Mouse (Mus musculus) stomach, embryonic 14.5 days (tissue): ENCODE data around the gene Creg1. TPM values are rescaled to one million over a fixed set of nuclear protein-coding genes. Genes with fewer than 3 reads are reported as not detected.

Source experiments
- ATAC-seq: fragments of 200-750 bp; cut with Nextera tagmentation; 2 replicates; pipeline ENCODE4 v1.8.0; 2017; ENCODE audit warnings: low read depth, moderate TSS enrichment; ENCODE audit not compliant: insufficient number of reproducible peaks, insufficient read depth, low FRiP score
- H3K27ac ChIP-seq: fragments of 300-500 bp; sonication (generic); 2 replicates; pipeline ENCODE4 v1.5.1; 2014; ENCODE audit warnings: mild to moderate bottlenecking, low read length, moderate library complexity, mixed read lengths
- H3K27me3 ChIP-seq: fragments of 300-500 bp; sonication (generic); 2 replicates; pipeline ENCODE4 v1.6.1; 2014; ENCODE audit warnings: low read length, control low read depth, mixed read lengths; ENCODE audit not compliant: control insufficient read depth, insufficient read depth
- H3K36me3 ChIP-seq: fragments of 300-500 bp; sonication (generic); 2 replicates; pipeline ENCODE4 v1.6.1; 2014; ENCODE audit warnings: mild to moderate bottlenecking, control low read depth, low read length, moderate library complexity, mixed read lengths; ENCODE audit not compliant: control insufficient read depth, insufficient read depth
- H3K4me1 ChIP-seq: fragments of 300-500 bp; sonication (generic); 2 replicates; pipeline ENCODE4 v1.6.1; 2014; ENCODE audit warnings: low read length, control low read depth, mixed read lengths; ENCODE audit not compliant: control insufficient read depth, insufficient read depth
- H3K4me2 ChIP-seq: fragments of 300-500 bp; sonication (generic); replicated peaks from 2 replicates; pipeline ENCODE4 v1.6.1; 2014; ENCODE audit warnings: low read depth, low read length, control low read depth
- H3K4me3 ChIP-seq: fragments of 300-500 bp; sonication (generic); 2 replicates; pipeline ENCODE4 v1.5.1; 2014; ENCODE audit warnings: low read depth, low read length, control low read depth
- H3K9ac ChIP-seq: fragments of 300-500 bp; sonication (generic); replicated peaks from 2 replicates; pipeline ENCODE4 v1.6.1; 2014; ENCODE audit warnings: low read depth, mild to moderate bottlenecking, control low read depth, low read length, moderate library complexity, mixed read lengths
- H3K9me3 ChIP-seq: fragments of 300-500 bp; sonication (generic); 2 replicates; pipeline ENCODE4 v1.6.1; 2016; ENCODE audit warnings: low read depth, low read length, control low read depth; ENCODE audit not compliant: control insufficient read depth
- WGBS: fragments of 180-500 bp; shearing (Covaris S2); extraction: QIAGEN DNeasy Blood & Tissue Kit; methylation state at CpG from one replicate; pipeline ENCODE4 v1.1.7; 2014; 5-methylcytosine and 5-hydroxymethylcytosine counted together
- polyA plus RNA-seq: library from polyadenylated mRNA; unstranded; fragments of >200 nt; fragmentation: Nextera tagmentation; extraction: Ambion mirVana; gene quantifications from 2 replicates; pipeline ENCODE4 v1.2.1, GENCODE M21; 2014

Gene Creg1
- polyA plus RNA-seq, 1 experiment from 2014 or later, result 63.4 TPM

DNA sequence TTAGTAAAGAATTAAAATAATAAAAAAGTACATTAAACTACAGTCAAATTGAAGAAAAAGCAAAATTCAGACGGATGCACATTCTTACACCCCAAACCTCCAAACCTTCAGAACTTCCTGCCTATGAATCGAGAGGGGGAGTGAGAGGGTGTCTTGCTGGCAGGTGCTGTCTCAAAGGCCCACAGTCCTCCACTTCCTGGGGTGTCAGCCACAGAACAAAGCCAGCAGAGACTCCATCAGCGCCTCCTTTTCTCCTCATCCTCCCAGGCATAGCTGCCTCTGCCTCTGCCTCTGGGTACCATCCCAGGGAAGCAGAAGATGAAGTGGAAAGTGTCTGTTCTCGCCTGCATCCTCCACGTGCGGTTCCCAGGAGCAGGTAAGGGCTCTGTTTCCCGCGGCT, 25.0 kb downstream of the Creg1 start, which contains the start of gene Cd247:
Gene Cd247, plus strand, starts transcription at position 171 of the 400 bp plus-strand sequence.
- H3K27me3 ChIP-seq, result no peaks in the 10 kb centered on the region
- H3K4me2 ChIP-seq, result no peak within 1 kb of the TSS
- no peak within 1 kb of the TSS for H3K4me3 ChIP-seq
- 75% methylated on average over 8 of the region's 8 CpGs for WGBS
- no peak within 1 kb of the TSS for H3K27ac ChIP-seq
- H3K9me3 ChIP-seq, result no peaks in the 10 kb centered on the region
- H3K36me3 ChIP-seq, result no peaks in the 10 kb centered on the region
- no peak for ATAC-seq
- peaks cover 3% of the 10 kb centered on the region; the same call in 1 of the 2 replicates for H3K4me1 ChIP-seq
- H3K9ac ChIP-seq, result no peak within 1 kb of the TSS

DNA sequence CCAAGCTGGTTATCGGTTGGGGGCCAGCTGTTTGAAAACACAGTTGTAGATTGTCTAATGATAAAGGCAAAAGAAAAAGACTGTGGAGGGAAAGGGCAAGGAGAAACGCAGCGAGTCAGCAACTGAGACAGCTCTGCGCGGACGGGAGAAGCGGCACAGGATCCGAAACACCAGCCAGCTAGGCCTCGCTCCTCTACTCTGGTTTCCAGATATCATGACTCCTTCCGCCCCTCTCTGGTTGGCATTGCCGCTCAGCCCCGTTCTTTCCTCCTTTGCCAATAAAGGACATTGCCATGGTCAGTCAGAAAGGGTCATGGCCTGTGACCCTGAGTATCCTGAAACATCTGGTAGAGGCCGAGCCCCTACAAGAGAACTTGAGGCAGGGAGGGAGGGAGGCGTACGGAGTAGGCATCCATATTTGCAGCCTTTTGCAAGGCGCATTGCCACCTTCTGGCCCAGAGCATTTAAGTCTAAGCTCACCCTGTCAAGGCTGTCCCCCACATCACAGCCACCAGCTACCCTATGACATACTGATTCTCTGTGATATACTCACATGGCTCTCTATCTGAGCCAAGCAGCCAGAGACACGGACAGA, 25.6 kb downstream of the Creg1 start:
- H3K4me2 ChIP-seq, result no peak overlapping the region
- H3K4me1 ChIP-seq, result peaks cover 3% of the 10 kb centered on the region; the same call in 1 of the 2 replicates
- 87% methylated on average over 17 of the region's 17 CpGs for WGBS
- ATAC-seq, result no peak
- no peak overlapping the region for H3K4me3 ChIP-seq
- no peaks in the 10 kb centered on the region for H3K36me3 ChIP-seq
- H3K27me3 ChIP-seq, result no peaks in the 10 kb centered on the region
- no peaks in the 10 kb centered on the region for H3K9me3 ChIP-seq
- H3K27ac ChIP-seq, result no peak overlapping the region
- H3K9ac ChIP-seq, result no peak overlapping the region

DNA sequence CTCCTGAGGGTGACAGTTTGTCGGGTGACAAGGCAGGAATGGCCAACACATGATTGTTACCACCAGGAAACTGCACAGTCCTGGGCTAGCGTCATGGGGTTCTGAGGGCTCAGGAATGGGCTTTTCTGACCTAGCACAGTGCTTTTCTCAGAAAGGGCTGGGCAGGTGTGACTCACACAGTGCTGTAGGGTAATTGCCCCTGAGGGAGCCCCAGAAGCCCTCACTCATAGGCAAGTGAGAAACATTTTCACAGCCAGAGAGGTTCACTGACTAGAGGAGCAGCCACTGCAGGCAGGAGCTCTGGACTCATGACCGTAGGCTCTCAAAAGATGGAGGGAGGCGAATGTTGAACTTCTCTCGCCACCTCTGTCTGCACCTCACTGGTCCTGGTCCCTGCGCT, 26.4 kb downstream of the Creg1 start:
- WGBS, result 78% methylated on average over 6 of the region's 6 CpGs
- H3K36me3 ChIP-seq, result no peaks in the 10 kb centered on the region
- H3K4me2 ChIP-seq, result no peak overlapping the region
- H3K27ac ChIP-seq, result no peak overlapping the region
- no peaks in the 10 kb centered on the region for H3K27me3 ChIP-seq
- ATAC-seq, result no peak
- H3K4me1 ChIP-seq, result peaks cover 3% of the 10 kb centered on the region; the same call in 1 of the 2 replicates
- no peak overlapping the region for H3K4me3 ChIP-seq
- no peaks in the 10 kb centered on the region for H3K9me3 ChIP-seq
- H3K9ac ChIP-seq, result no peak overlapping the region

DNA sequence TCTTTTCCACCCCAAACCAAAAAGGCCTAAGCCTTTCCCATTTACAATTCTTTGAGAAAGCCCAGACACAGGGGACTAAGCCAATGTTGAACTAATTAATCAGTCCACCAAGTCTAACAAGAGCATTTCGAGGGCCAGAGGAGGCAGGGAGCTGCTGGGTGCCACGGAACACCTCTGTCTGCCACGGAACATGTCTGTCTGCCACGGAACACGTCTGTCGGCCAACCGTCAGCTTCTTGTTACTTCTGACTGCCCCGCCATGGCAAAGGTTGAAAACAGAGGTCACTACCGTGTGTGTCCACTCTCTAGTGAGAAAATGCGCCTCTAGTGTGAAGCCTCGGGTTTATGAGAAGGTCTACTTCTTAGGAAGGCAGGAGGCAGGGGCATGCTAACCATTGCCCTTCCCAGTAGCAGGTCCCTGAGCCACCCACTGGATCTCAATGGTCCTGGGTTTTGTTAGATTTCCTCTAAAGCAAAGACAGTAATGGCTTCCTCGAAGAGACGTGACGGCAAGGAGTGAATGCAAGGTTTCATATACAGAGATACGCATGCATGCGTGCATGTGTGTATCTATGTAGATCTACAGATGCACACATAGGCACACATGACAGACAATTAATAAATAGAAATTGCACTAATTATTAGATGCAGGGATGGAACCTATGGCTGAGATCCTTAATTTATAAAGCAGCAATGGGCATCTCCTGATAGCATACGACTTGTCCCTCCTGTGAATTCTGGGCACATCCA, 27.1 kb downstream of the Creg1 start:
- Histone ChIP-seq H3K36me3 (no peaks in the 10 kb centered on the region), H3K4me3 (no peak overlapping the region), H3K27me3 (no peaks in the 10 kb centered on the region), H3K9ac (no peak overlapping the region), H3K4me1 (peaks cover 3% of the 10 kb centered on the region; the same call in 1 of the 2 replicates), H3K27ac (no peak overlapping the region), H3K4me2 (no peak overlapping the region), H3K9me3 (no peaks in the 10 kb centered on the region)
- WGBS, result 88% methylated on average over 17 of the region's 17 CpGs
- no peak for ATAC-seq

DNA sequence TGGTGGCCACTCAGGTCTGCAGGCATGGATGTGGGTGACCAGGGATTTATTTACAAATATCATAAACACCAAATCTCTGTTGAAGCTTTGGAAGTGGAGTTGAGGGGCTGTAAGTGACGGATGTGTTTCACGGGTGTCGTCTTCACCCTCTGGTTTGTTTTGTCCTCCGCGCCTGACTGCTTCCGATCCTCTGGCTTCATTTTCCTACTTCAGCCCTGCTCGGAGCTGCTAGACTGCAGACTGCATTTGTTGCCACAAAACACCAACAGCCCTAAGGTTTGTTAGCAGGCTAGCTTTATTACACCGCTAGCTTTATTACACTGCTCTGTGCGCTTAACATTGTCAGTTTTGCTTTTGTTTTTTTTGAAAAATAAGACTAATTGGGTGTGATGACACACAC, 27.9 kb downstream of the Creg1 start:
- no peak for ATAC-seq
- peaks cover 3% of the 10 kb centered on the region; the same call in 1 of the 2 replicates for H3K4me1 ChIP-seq
- H3K4me3 ChIP-seq, result no peak overlapping the region
- H3K4me2 ChIP-seq, result no peak overlapping the region
- no peak overlapping the region for H3K9ac ChIP-seq
- H3K36me3 ChIP-seq, result no peaks in the 10 kb centered on the region
- WGBS, result 84% methylated on average over 9 of the region's 9 CpGs
- H3K27ac ChIP-seq, result no peak overlapping the region
- H3K27me3 ChIP-seq, result no peaks in the 10 kb centered on the region
- no peaks in the 10 kb centered on the region for H3K9me3 ChIP-seq

DNA sequence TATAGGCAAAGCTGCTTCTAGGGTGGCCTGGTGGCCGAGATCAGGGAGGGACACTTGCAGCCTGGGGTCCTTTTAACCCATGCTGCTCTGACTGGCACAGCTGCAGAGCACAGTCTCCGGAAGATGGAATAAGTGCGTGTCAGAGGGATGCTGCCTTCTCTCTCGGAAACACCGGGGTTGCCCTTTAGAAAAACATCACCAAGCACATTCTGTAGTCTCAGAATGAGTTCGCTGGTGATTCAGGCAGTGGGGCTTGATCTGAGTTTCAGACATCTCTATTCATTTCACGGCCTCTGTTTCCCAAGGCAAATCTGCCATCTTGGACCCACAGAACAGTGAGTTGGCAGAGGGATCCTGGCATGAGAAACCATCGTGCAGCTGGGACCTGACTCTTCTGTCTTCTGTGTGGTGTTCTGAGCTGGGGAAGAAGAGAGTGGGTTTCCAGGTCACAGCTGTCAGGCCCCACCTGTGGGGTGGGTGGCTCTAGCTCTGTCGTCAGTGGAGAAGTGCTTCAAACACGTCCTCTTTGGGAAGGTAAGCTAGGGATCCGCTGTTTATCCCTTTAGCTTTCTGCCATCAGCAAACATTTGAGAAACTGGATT, 38.3 kb downstream of the Creg1 start:
- no peak for ATAC-seq
- Histone ChIP-seq H3K27me3 (no peaks in the 10 kb centered on the region), H3K4me2 (no peak overlapping the region)

DNA sequence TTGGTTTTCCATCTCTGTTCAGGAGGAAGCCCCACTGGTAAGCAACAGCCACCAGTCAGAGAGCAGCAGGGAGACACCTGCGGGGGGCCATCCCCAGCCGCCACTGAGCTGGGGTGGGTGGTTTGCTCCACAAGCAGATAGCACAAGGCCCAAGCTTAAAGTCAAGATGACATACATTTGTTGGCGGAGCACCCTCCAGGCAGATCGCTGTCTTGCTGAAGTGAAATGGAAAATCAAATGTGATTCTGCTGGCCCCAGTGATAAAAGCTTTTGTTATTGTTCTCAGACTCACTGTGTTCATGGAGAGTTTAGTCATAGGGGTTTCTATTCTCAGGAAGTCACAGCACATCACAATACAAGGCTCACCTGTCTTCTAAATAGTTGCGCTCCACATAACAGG, 39.6 kb downstream of the Creg1 start:
- Histone ChIP-seq H3K36me3 (no peaks in the 10 kb centered on the region), H3K4me2 (no peak overlapping the region), H3K9me3 (no peaks in the 10 kb centered on the region), H3K4me3 (no peak overlapping the region), H3K9ac (no peak overlapping the region), H3K27ac (no peak overlapping the region), H3K4me1 (no peaks in the 10 kb centered on the region), H3K27me3 (no peaks in the 10 kb centered on the region)
- ATAC-seq, result no peak
- WGBS, result 91% methylated on average over 5 of the region's 5 CpGs

More for the DNA sequence above, 38.3 kb downstream of the Creg1 start:
- Histone ChIP-seq H3K27ac (no peak overlapping the region), H3K4me3 (no peak overlapping the region), H3K9me3 (no peaks in the 10 kb centered on the region), H3K36me3 (no peaks in the 10 kb centered on the region), H3K9ac (no peak overlapping the region), H3K4me1 (no peaks in the 10 kb centered on the region)
- 85% methylated on average over 11 of the region's 11 CpGs for WGBS

DNA sequence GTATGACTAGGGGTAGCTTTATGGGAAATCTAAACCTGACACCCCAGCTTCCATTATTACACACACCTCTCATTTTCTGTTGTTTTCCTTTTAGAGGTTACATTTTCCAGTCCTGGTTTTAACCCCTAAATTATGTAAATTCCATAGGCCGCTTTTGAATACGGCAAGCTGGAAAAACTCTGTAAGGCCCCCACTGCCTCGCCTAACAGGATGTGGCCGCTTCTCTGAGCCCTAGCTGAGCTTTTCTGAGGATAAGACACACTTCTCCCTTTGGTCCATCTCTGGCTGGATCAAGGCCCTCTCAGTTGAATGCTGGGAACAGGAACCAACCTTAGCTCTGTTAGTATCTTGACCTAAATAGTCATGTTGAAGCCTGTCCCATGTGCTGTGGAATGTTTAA, 40.6 kb downstream of the Creg1 start:
- Histone ChIP-seq H3K4me1 (no peaks in the 10 kb centered on the region), H3K4me3 (no peak overlapping the region), H3K4me2 (no peak overlapping the region), H3K27ac (no peak overlapping the region), H3K36me3 (no peaks in the 10 kb centered on the region), H3K9me3 (no peaks in the 10 kb centered on the region), H3K27me3 (no peaks in the 10 kb centered on the region), H3K9ac (no peak overlapping the region)
- no peak for ATAC-seq
- 84% methylated on average over 4 of the region's 4 CpGs for WGBS
